Mouse (Mus musculus) right cerebral cortex, adult 18-20 months (tissue): ENCODE data around the gene Col23a1.

Experiments used
- DNase-seq: peaks from one replicate; pipeline ENCODE4 v3.0.0; 2022; ENCODE audit warnings: mixed read lengths

Col23a1 gene

GRCm38 (mm10) chr11:51551253-51551652 is 261.5 kb downstream of the Col23a1 start:
- no peak for DNase-seq

GRCm38 (mm10) chr11:51552091-51552490 is 262.4 kb downstream of the Col23a1 start:
- no peak for DNase-seq

DNA sequence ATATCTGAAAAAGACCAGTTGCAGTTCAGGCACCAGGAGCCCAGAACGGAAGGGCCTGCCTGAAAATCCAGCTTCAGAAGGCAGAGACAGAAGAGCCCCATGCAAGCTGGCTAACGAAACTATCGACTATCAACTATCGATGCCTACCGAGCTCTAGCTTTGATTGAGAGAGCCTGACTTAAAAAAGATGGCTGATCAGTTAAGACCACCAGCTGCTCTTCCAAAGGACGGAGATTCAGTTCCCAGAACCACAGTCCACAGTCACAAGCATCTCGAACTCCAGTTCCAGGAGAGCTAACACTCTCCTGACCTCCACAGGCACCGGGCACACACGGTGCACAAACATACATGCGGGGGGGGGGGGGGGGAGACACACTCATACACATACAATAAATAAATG is 264.9 kb downstream of the Col23a1 start:
- no peak for DNase-seq

- no peak for DNase-seq
Observed at GRCm38 (mm10) chr11:51555066-51555465, 265.3 kb downstream of the Col23a1 start.

GRCm38 (mm10) chr11:51563276-51563675 is 273.6 kb downstream of the Col23a1 start:
- DNase-seq: no peak

- no peak for DNase-seq
Observed at GRCm38 (mm10) chr11:51565062-51565461, 275.3 kb downstream of the Col23a1 start.

DNA sequence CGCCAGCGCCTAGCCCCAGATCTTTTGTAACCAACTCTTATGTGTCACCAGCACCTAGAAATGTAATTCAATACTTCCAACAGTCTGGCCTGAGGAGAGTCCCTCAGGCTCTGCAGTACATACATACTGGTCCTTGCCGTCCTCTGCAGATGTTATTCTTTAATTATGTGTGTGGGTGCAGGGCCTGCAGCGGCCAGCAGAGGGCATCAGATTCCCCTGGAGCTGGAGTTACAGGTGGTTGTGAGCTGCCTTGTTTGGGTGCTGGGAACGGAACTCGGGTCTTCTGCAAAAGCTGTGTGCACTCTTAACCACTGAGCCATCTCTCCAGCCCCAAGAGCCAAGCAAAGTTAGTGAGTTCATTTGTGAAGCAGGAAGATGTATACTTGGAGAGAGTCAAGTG is 276.2 kb downstream of the Col23a1 start:
- DNase-seq: no peak

DNA sequence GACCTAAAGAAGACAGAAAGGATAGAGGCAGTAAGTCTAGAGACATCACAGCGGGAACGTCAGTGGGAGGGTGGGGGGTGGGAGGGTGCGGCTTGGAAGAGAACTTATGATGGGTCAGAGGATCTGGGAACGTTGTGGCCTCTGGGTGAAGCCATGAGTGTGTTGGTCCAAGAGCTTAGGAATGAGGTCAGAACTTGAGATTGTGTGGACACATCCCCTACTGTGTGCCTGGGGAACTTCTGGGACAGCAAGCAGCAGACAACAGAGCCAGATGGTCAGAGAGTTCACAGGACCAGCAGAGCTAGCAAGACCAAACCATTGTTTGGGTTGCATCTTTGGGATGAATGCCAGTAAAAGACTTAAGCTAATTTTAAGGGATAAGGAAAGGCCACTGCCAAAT is 279.1 kb downstream of the Col23a1 start:
- DNase-seq: no peak

GRCm38 (mm10) chr11:51576454-51576853 is 286.7 kb downstream of the Col23a1 start:
- DNase-seq: no peak

GRCm38 (mm10) chr11:51577587-51577986 is 287.9 kb downstream of the Col23a1 start:
- no peak for DNase-seq

DNA sequence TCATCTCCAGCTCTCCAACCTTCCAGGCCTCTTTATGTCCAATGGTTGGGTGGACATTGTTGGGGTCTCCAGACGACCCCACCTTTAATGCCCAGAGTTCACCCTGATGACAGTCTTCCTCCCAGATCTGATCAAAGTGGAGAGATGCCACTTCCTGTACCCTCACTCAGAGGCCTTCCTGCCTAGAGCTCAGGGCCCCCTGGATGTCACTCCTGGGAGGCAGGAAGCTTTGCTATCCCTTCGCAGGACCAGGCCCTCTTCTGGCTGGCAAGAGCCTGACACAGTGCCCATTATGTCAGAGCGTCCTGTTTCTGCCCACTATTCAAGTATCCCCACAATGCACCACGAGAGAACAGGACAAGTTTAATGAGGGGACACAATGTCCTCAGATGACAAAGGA is 289.3 kb downstream of the Col23a1 start:
- no peak for DNase-seq

GRCm38 (mm10) chr11:51582713-51583112 is 293.0 kb downstream of the Col23a1 start:
- DNase-seq: peak; percentile 44

GRCm38 (mm10) chr11:51584057-51584430 is 294.3 kb downstream of the Col23a1 start:
- DNase-seq: no peak

DNA sequence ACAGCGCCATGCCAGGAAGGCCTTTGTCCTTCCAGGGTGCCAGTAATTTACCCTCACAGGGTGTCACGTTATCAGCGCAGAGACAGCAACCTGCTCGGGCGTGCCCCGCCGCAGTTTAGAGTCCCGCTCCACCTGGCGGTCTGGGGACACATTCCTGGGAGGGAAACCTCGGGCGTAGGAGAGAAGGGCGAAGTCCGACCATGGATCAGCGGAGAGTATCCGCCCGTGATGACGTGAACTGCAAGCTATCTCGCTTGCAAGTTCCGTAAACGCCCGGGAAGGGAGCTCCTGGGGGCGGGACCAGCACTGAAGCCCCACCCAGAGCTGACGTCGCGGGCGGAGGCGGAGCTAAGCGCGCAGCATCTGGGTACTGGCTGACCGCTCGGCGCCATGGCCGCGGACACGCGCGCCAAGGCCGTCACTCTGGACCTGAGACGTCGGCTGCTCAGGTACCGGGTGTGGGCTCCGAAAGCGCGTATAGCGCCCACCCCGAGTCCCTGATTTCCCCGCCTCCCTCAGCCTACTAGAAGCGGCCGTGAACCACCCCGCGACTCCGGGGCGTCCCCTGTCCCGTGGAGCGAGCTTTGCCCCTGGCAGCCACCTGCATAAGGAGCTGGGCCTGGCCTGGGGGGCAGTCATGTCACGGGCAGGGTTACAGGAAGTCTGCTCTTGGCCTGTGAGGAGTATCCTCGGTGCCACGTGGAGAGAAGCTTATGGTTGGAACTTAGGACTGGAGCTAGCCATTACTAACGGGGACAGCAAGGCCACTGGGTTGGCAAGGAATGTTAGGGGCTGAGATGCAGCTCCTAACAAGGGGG is 294.9 kb downstream of the Col23a1 start, which contains the start of gene Phykpl:
Phykpl (plus strand) TSS at position 327 of the 818 bp plus-strand sequence.
- peak; percentile 96 for DNase-seq

DNA sequence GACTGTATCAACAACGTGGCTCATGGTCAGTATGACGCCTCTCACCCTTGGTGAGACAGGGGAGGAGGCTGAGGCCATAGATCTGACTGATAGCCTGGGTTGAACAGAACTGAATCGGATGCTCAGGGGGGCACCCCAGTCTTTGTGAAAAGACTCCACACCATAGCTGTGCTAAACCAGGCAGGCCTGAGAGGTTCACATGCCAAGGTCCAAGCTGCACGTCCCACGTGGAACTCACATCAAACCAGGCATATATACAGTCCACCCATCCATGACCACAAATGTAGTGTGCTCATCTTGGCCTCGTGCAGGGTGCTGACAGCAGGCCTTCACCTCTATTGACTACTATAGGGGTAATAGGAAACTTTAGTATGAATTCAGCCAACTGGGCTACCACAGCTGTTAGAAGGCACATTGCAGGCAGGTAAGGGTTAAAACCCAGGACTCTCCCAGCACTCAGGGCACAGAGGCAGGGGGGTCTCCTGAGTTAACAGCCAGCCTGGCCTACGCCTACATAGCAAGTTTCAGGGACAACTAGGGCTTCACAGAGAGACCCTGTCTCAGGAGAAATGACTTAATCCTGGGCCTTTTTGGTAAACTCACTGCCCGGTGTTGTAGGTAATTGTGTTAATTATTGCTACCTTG is 296.0 kb downstream of the Col23a1 start:
- no peak for DNase-seq

GRCm38 (mm10) chr11:51586411-51586810 is 296.7 kb downstream of the Col23a1 start:
- no peak for DNase-seq

GRCm38 (mm10) chr11:51587059-51587458 is 297.3 kb downstream of the Col23a1 start:
- no peak for DNase-seq

- DNase-seq: no peak
Observed at GRCm38 (mm10) chr11:51588833-51589232, 299.1 kb downstream of the Col23a1 start.

DNA sequence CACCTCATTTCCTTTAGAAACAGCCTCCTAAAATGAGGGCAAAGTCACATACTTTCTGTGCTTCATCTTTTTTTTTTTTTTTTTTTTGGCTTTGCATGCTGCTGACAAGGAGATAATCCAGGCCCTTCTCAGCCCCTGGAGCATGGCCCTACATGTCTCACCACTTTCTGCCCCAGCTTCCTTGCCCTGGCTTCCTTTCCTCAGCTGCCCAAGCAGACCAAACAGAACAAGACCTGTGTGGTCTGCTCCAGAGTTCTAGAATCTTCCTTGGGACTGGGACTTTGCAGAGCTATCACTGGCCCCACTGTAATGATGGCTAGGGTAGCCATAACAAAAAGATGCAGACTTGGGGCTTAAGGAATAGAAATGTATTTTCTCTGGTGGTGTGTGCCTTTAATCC is 300.3 kb downstream of the Col23a1 start:
- DNase-seq: no peak

- DNase-seq: no peak
Observed at GRCm38 (mm10) chr11:51591168-51591567, 301.4 kb downstream of the Col23a1 start.

DNA sequence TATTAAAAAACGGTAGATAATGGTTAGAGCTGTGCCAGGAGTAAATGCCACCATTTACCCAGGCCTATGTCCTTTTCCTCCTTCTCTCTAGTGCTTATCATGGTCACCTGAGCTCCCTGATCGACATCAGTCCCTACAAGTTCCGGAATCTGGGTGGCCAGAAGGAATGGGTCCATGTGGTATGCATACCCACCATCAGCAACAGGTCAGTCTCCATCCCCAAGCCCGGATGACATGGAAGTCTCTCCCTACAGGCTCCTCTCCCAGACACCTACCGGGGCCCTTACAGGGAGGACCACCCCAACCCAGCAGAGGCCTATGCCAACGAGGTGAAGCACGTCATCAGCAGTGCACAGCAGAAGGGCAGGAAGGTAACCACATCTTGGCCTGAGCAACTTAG is 302.2 kb downstream of the Col23a1 start:
- DNase-seq: no peak

DNA sequence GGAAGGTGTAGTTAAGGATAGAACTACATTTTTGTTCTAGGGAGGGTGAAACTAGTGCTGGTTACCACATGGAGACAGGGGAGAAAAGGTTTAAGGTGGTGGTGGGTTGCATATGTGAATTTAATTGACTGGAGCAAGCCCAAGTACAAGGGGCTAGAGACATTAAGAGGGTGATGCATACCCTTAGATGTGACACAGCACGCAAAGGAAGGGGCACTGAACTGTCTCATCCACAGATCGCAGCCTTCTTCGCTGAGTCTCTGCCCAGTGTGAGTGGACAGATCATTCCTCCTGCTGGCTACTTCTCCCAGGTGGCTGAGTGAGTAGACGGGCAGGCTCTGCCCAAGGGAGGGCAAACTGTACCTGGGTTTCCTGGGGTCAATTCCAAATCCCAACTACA is 303.6 kb downstream of the Col23a1 start:
- no peak for DNase-seq

DNA sequence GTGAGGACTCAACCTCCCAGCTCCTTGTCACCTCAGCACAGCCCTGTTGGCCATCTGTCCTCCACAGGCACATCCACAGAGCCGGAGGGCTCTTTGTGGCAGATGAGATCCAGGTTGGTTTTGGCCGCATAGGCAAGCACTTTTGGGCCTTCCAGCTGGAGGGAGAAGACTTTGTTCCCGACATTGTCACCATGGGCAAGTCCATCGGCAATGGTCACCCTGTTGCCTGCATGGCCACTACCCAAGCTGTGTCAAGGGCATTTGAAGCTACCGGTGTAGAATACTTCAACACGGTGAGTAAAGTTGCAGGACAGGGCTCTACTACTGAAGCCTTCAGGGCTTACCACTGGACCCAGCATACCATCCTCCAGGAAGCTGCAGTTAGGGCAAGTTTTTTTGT is 304.1 kb downstream of the Col23a1 start:
- no peak for DNase-seq

- DNase-seq: no peak
Observed at GRCm38 (mm10) chr11:51594715-51595350, 305.1 kb downstream of the Col23a1 start.
